Mouse (Mus musculus): Measurements from ENCODE around the gene Myrip. TPM values are rescaled to one million over a fixed set of nuclear protein-coding genes. Genes with fewer than 3 reads are reported as not detected.

Gene Myrip
- polyA plus RNA-seq, 1 experiment from 2014 or later, result 0.88 TPM

Other genes starting within 250 kb of the Myrip start
- gene Cx3cr1, start 231.6 kb upstream of the Myrip start, polyA plus RNA-seq (2014; fragmentation: Nextera tagmentation; extraction: Ambion mirVana), result 2.7 and 2.9 TPM in 2 replicates
- gene Ccr8, start 209.4 kb upstream of the Myrip start, polyA plus RNA-seq (2014; fragmentation: Nextera tagmentation; extraction: Ambion mirVana), result not detected in 2 replicates
- gene Slc25a38, start 191.1 kb upstream of the Myrip start, polyA plus RNA-seq (2014; fragmentation: Nextera tagmentation; extraction: Ambion mirVana), result 35.5 and 35.8 TPM in 2 replicates
- gene Rpsa, start 173.8 kb upstream of the Myrip start, polyA plus RNA-seq (2014; fragmentation: Nextera tagmentation; extraction: Ambion mirVana), result 1,461 and 1,514 TPM in 2 replicates
- not detected in 2 replicates for gene Mobp, start 151.8 kb upstream of the Myrip start, polyA plus RNA-seq (2014; fragmentation: Nextera tagmentation; extraction: Ambion mirVana)
- gene Eif1b, start 190.7 kb downstream of the Myrip start, polyA plus RNA-seq (2014; fragmentation: Nextera tagmentation; extraction: Ambion mirVana), result 248 and 271 TPM in 2 replicates
- gene Entpd3, start 238.3 kb downstream of the Myrip start, polyA plus RNA-seq (2014; fragmentation: Nextera tagmentation; extraction: Ambion mirVana), result 0.17 and 0.18 TPM in 2 replicates